Comparison of ENCODE assay signal across 10 mouse cellular contexts in genomic region chrX:96456201-96456963, GRCm38 (mm10). TPM values are rescaled to one million over a fixed set of nuclear protein-coding genes. Genes with fewer than 3 reads are reported as not detected.
DNase-seq lines count a peak whose midpoint lies in the region; ATAC-seq and TF ChIP-seq lines count a peak whose summit lies in the region.
"Had no signal": no experiment of that assay in that cellular context is flagged by ENCODE, and none has a peak within 500 bp of the region (broad histone marks: within the 10 kb centered on the region; RNA-seq: fewer than 3 reads in every experiment).

Gene Hsf3 (minus strand): TSS chrX:96456294.

- peak within 1 kb of the TSS; percentile 60 for H3K4me2 ChIP-seq in heart, embryonic 12.5 days
- peak within 1 kb of the TSS; percentile 32; the same call in 1 of the 2 replicates for H3K4me2 ChIP-seq in lung, postnatal 0 days (replicated peaks; ENCODE audit: low read depth, low read length)
- peak within 1 kb of the TSS; percentile 38 for H3K4me2 ChIP-seq in stomach, embryonic 16.5 days (ENCODE audit: low read depth, low read length)

- no peak for TF ChIP-seq EP300 in lung, postnatal 0 days (IDR thresholded peaks at IDR 0.05)

- no peak for TF ChIP-seq CTCF in lung, postnatal 0 days (IDR thresholded peaks at IDR 0.05)

- DNase-seq in right cerebral cortex, postnatal 10 days (ENCODE audit: low spot score in 2 of 2) = peak; percentile 15 to 17
- DNase-seq in right cerebral cortex, postnatal 36 days (ENCODE audit: low spot score in 2 of 2) = no peak
- DNase-seq in kidney, adult 9 months = peak; percentile 19
- peak; percentile 40 for DNase-seq in lung, postnatal 0 days (ENCODE audit: low spot score)
- DNase-seq in left cerebral cortex, adult 8-10 months (ENCODE audit: low spot score in 2 of 2) = no peak

- ATAC-seq in heart, embryonic 12.5 days (ENCODE audit: insufficient number of reproducible peaks, low FRiP score) = 0 out of 2 replicates have a peak, but pooled peaks have one; percentile 59
- ATAC-seq in lung, postnatal 0 days = peak; percentile 56; the same call in 1 of the 2 replicates
- no peak for ATAC-seq in stomach, embryonic 16.5 days (ENCODE audit: insufficient read depth, low FRiP score)
- no peak for ATAC-seq in megakaryocyte progenitor cell, adult 5-6 weeks (replicated peaks; ENCODE audit: poor library complexity)

- no peaks in the 10 kb centered on the region for H3K4me1 ChIP-seq in heart, embryonic 12.5 days (replicated peaks)
- H3K4me1 ChIP-seq in lung, postnatal 0 days (ENCODE audit: insufficient read depth, low read depth, low read length) = no peaks in the 10 kb centered on the region
- H3K4me1 ChIP-seq in stomach, embryonic 16.5 days (ENCODE audit: control insufficient read depth, insufficient read depth, low read length) = no peaks in the 10 kb centered on the region

- H3K27me3 ChIP-seq in heart, embryonic 12.5 days (replicated peaks) = no peaks in the 10 kb centered on the region
- H3K27me3 ChIP-seq in lung, postnatal 0 days (replicated peaks; ENCODE audit: insufficient read depth, low read length) = no peaks in the 10 kb centered on the region
- no peaks in the 10 kb centered on the region for H3K27me3 ChIP-seq in stomach, embryonic 16.5 days (ENCODE audit: control insufficient read depth, insufficient read depth, low read length)

- no peak within 1 kb of the TSS; the same call in 1 of the 2 replicates for H3K27ac ChIP-seq in heart, embryonic 12.5 days (ENCODE audit: poor library complexity, severe bottlenecking)
- H3K27ac ChIP-seq in lung, postnatal 0 days (ENCODE audit: low read length) = no peak within 1 kb of the TSS
- H3K27ac ChIP-seq in stomach, embryonic 16.5 days (ENCODE audit: low read length) = no peak within 1 kb of the TSS

- H3K9ac ChIP-seq in heart, embryonic 12.5 days = 0 out of 2 replicates have a peak within 1 kb of the TSS, but pooled peaks have one; percentile 54
- H3K9ac ChIP-seq in lung, postnatal 0 days (replicated peaks; ENCODE audit: low read depth) = no peak within 1 kb of the TSS
- H3K9ac ChIP-seq in stomach, embryonic 16.5 days (ENCODE audit: low read length) = peak within 1 kb of the TSS; percentile 47

- WGBS in heart, embryonic 12.5 days = 21% methylated on average over 9 of the region's 9 CpGs
- 8% methylated on average over 9 of the region's 9 CpGs for WGBS in lung, postnatal 0 days
- 17% methylated on average over 9 of the region's 9 CpGs for WGBS in stomach, embryonic 16.5 days

- H3K36me3 ChIP-seq in heart, embryonic 12.5 days = no peaks in the 10 kb centered on the region
- H3K36me3 ChIP-seq in lung, postnatal 0 days (ENCODE audit: insufficient read depth, low read length) = no peaks in the 10 kb centered on the region
- no peaks in the 10 kb centered on the region for H3K36me3 ChIP-seq in stomach, embryonic 16.5 days (ENCODE audit: control insufficient read depth, insufficient read depth, low read length)

- H3K4me3 ChIP-seq in heart, embryonic 12.5 days = peak within 1 kb of the TSS; percentile 44
- H3K4me3 ChIP-seq in lung, postnatal 0 days (ENCODE audit: low read depth, low read length) = peak within 1 kb of the TSS; percentile 31
- H3K4me3 ChIP-seq in stomach, embryonic 16.5 days (replicated peaks; ENCODE audit: low read length) = peak within 1 kb of the TSS; percentile 43

- H3K9me3 ChIP-seq in heart, embryonic 12.5 days (replicated peaks) = no peaks in the 10 kb centered on the region
- no peaks in the 10 kb centered on the region for H3K9me3 ChIP-seq in lung, postnatal 0 days (ENCODE audit: low read length)
- H3K9me3 ChIP-seq in stomach, embryonic 16.5 days (replicated peaks; ENCODE audit: control insufficient read depth, low read length) = no peaks in the 10 kb centered on the region

RNA-seq across cellular contexts. Expression of gene Hsf3, which starts in this region (rescaled TPM):
- 0.13 TPM in 1 of 2 replicates, not detected in the other for polyA plus RNA-seq in heart, embryonic 12.5 days (2016; fragmentation: Nextera tagmentation; extraction: Ambion mirVana)
- polyA plus RNA-seq in lung, postnatal 0 days (2015; fragmentation: Nextera tagmentation; extraction: Ambion mirVana) = 0.04 TPM in 1 of 2 replicates, not detected in the other
- polyA plus RNA-seq in stomach, embryonic 16.5 days (2015; fragmentation: Nextera tagmentation; extraction: Ambion mirVana) = 0.10 TPM in 1 of 2 replicates, not detected in the other
- total RNA-seq in megakaryocyte progenitor cell, adult 5-6 weeks (2015) = not detected in 2 replicates
- total RNA-seq in megakaryocyte progenitor cell, adult 5-6 weeks (2017) = not detected in 2 replicates
- under 1 TPM in 1 of 4 experiments, not detected in 3; 0.23 TPM for total RNA-seq in left cerebral cortex, adult 8-10 months (2022)
- total RNA-seq: hematopoietic stem cell, adult 5-6 weeks; MEL had no signal

Comparison
In these comparisons a context has a peak if more than half of its experiments do, and no peak if none do; other contexts are left out.
1. DNase-seq: peak in right cerebral cortex, postnatal 10 days (2 of 2) and kidney, adult 9 months (single experiment); none in right cerebral cortex, postnatal 36 days (0 of 2) and left cerebral cortex, adult 8-10 months (0 of 2).
2. Peak in ATAC-seq, H3K4me3 ChIP-seq, H3K9ac ChIP-seq and H3K4me2 ChIP-seq in heart, embryonic 12.5 days; RNA of the gene not detected or under 1 TPM.
3. Peak in DNase-seq, ATAC-seq, H3K4me3 ChIP-seq and H3K4me2 ChIP-seq in lung, postnatal 0 days; RNA of the gene not detected or under 1 TPM.
4. Peak in every context shown above with its lines, with median percentiles within 50 percentile points of each other: H3K4me2 ChIP-seq and H3K4me3 ChIP-seq.